Mouse (Mus musculus): ENCODE data around the gene Zfp442. TPM values are rescaled to one million over a fixed set of nuclear protein-coding genes. Genes with fewer than 3 reads are reported as not detected.
"Not testable (repeated sequence)": the region's sequence is repeated elsewhere in the genome, so short reads cannot be mapped to it uniquely, and the experiment has no call there.

Zfp442 gene
- total and polyA plus RNA-seq, 2 experiments from 2014 or later, result 4.5 to 6.6 TPM

GRCm38 (mm10) chr2:150390198-150390597 lies 61.1 kb downstream of the Zfp442 start:
- H3K36me3 ChIP-seq (ENCODE audit: insufficient read depth), result no peaks in the 10 kb centered on the region
- no peak for ATAC-seq
- H3K9ac ChIP-seq, result no peak overlapping the region
- no peaks in the 10 kb centered on the region for H3K27me3 ChIP-seq (ENCODE audit: insufficient read depth, low read length)
- H3K4me2 ChIP-seq (ENCODE audit: low read depth), result no peak overlapping the region
- no peak for TF ChIP-seq CTCF (IDR thresholded peaks at IDR 0.05; ENCODE audit: low read depth)
- 85% methylated on average over 1 of the region's 1 CpGs for WGBS
- no peaks in the 10 kb centered on the region for H3K4me1 ChIP-seq (ENCODE audit: insufficient read depth)
- DNase-seq, result no peak
- H3K9me3 ChIP-seq (ENCODE audit: low read length), result no peaks in the 10 kb centered on the region
- H3K27ac ChIP-seq (ENCODE audit: low read depth, low read length), result no peak overlapping the region
- no peak overlapping the region for H3K4me3 ChIP-seq (ENCODE audit: low read depth, low read length)

- H3K4me2 ChIP-seq (ENCODE audit: low read depth); H3K27me3 ChIP-seq (ENCODE audit: insufficient read depth, low read length); H3K9ac ChIP-seq; DNase-seq; H3K27ac ChIP-seq (ENCODE audit: low read depth, low read length); H3K36me3 ChIP-seq (ENCODE audit: insufficient read depth); H3K4me1 ChIP-seq (ENCODE audit: insufficient read depth); H3K9me3 ChIP-seq (ENCODE audit: low read length); ATAC-seq; H3K4me3 ChIP-seq (ENCODE audit: low read depth, low read length): not testable (repeated sequence)
- 91% methylated on average over 19 of the region's 19 CpGs for WGBS
These were observed 65.7 kb downstream of the Zfp442 start for GRCm38 (mm10) chr2:150385553-150386106.

- no peak for TF ChIP-seq CTCF (IDR thresholded peaks at IDR 0.05; ENCODE audit: low read depth)
- Histone ChIP-seq H3K27ac (ENCODE audit: low read depth, low read length) (no peak overlapping the region), H3K27me3 (ENCODE audit: insufficient read depth, low read length) (no peaks in the 10 kb centered on the region), H3K4me2 (ENCODE audit: low read depth) (peak overlapping the region; percentile 38), H3K4me1 (ENCODE audit: insufficient read depth) (no peaks in the 10 kb centered on the region), H3K36me3 (ENCODE audit: insufficient read depth) (no peaks in the 10 kb centered on the region), H3K9ac (no peak overlapping the region), H3K9me3 (ENCODE audit: low read length) (no peaks in the 10 kb centered on the region), H3K4me3 (ENCODE audit: low read depth, low read length) (peak overlapping the region; percentile 55)
- ATAC-seq (peak; percentile 28; the same call in 1 of the 2 replicates), DNase-seq (no peak)
- WGBS, result 6% methylated on average over 4 of the region's 4 CpGs
These were observed 88.4 kb downstream of the Zfp442 start for GRCm38 (mm10) chr2:150362878-150363229.

GRCm38 (mm10) chr2:150362113-150362877 lies 89.0 kb downstream of the Zfp442 start, which contains the start of gene 3300002I08Rik:
TSS of gene 3300002I08Rik (minus strand) at chr2:150362765.
- 3% methylated on average over 15 of the region's 17 CpGs for WGBS
- not testable (repeated sequence) for H3K27me3 ChIP-seq (ENCODE audit: insufficient read depth, low read length); H3K4me1 ChIP-seq (ENCODE audit: insufficient read depth); H3K36me3 ChIP-seq (ENCODE audit: insufficient read depth); H3K9me3 ChIP-seq (ENCODE audit: low read length)
- Histone ChIP-seq H3K27ac (ENCODE audit: low read depth, low read length) (peak within 1 kb of the TSS; percentile 91), H3K9ac (peak within 1 kb of the TSS; percentile 77), H3K4me3 (ENCODE audit: low read depth, low read length) (peak within 1 kb of the TSS; percentile 55), H3K4me2 (ENCODE audit: low read depth) (peak within 1 kb of the TSS; percentile 39)
- DNase-seq (peak; percentile 91), ATAC-seq (peak; percentile 99)

Other genes starting within 250 kb of the Zfp442 start
- gene Zfp937, start 233.4 kb downstream of the Zfp442 start, total RNA-seq (2014; rRNA removed), result 5.8 and 7.4 TPM in 2 replicates
- 4.1 and 6.3 TPM in 2 replicates for gene Zfp937, start 233.4 kb downstream of the Zfp442 start, polyA plus RNA-seq (2015; fragmentation: Nextera tagmentation; extraction: Ambion mirVana)
- 0.90 and 4.5 TPM in 2 replicates for gene Gm21994, start 195.9 kb downstream of the Zfp442 start, total RNA-seq (2014; rRNA removed)
- 2.0 and 2.1 TPM in 2 replicates for gene Gm21994, start 195.9 kb downstream of the Zfp442 start, polyA plus RNA-seq (2015; fragmentation: Nextera tagmentation; extraction: Ambion mirVana)
- 0.08 and 0.62 TPM in 2 replicates for gene Gm14124, start 194.0 kb downstream of the Zfp442 start, total RNA-seq (2014; rRNA removed)
- not detected in 2 replicates for gene Gm14124, start 194.0 kb downstream of the Zfp442 start, polyA plus RNA-seq (2015; fragmentation: Nextera tagmentation; extraction: Ambion mirVana)
- gene Gm10130, start 127.8 kb downstream of the Zfp442 start, total RNA-seq (2014; rRNA removed), result 4.7 TPM in 1 of 2 replicates, not detected in the other
- 1.4 and 1.5 TPM in 2 replicates for gene Gm10130, start 127.8 kb downstream of the Zfp442 start, polyA plus RNA-seq (2015; fragmentation: Nextera tagmentation; extraction: Ambion mirVana)
- gene 3300002I08Rik, start 88.7 kb downstream of the Zfp442 start, total RNA-seq (2014; rRNA removed), result 18.3 and 21.6 TPM in 2 replicates
- gene 3300002I08Rik, start 88.7 kb downstream of the Zfp442 start, polyA plus RNA-seq (2015; fragmentation: Nextera tagmentation; extraction: Ambion mirVana), result 10.4 and 11.0 TPM in 2 replicates
- not detected in 2 replicates for gene Zfp345, start 33.6 kb upstream of the Zfp442 start, total RNA-seq (2014; rRNA removed)
- gene Zfp345, start 33.6 kb upstream of the Zfp442 start, polyA plus RNA-seq (2015; fragmentation: Nextera tagmentation; extraction: Ambion mirVana), result 0.05 TPM in 1 of 2 replicates, not detected in the other
- gene Cst7, start 118.9 kb upstream of the Zfp442 start, total RNA-seq (2014; rRNA removed), result not detected in 2 replicates
- gene Cst7, start 118.9 kb upstream of the Zfp442 start, polyA plus RNA-seq (2015; fragmentation: Nextera tagmentation; extraction: Ambion mirVana), result 0.29 and 0.31 TPM in 2 replicates
- gene Apmap, start 157.1 kb upstream of the Zfp442 start, total RNA-seq (2014; rRNA removed), result 40.9 and 43.0 TPM in 2 replicates
- 53.5 and 56.1 TPM in 2 replicates for gene Apmap, start 157.1 kb upstream of the Zfp442 start, polyA plus RNA-seq (2015; fragmentation: Nextera tagmentation; extraction: Ambion mirVana)
- 16.9 and 17.8 TPM in 2 replicates for gene Acss1, start 217.0 kb upstream of the Zfp442 start, total RNA-seq (2014; rRNA removed)
- gene Acss1, start 217.0 kb upstream of the Zfp442 start, polyA plus RNA-seq (2015; fragmentation: Nextera tagmentation; extraction: Ambion mirVana), result 8.2 and 14.1 TPM in 2 replicates
- not detected in 2 replicates for gene Vsx1, start 237.9 kb upstream of the Zfp442 start, total RNA-seq (2014; rRNA removed)
- 0.06 and 0.13 TPM in 2 replicates for gene Vsx1, start 237.9 kb upstream of the Zfp442 start, polyA plus RNA-seq (2015; fragmentation: Nextera tagmentation; extraction: Ambion mirVana)

All from forebrain, postnatal 0 days (tissue).